Mouse (Mus musculus) kidney, adult 11 months (tissue): ENCODE data around the gene Aatk.

Experiments used
- DNase-seq: peaks from one replicate; pipeline ENCODE4 v3.0.0; 2022

The Aatk gene

GRCm38 (mm10) chr11:120021367-120021766 lies 25.6 kb downstream of the Aatk start:
- no peak for DNase-seq

- DNase-seq = no peak
Observed at GRCm38 (mm10) chr11:120019542-120020440, 27.2 kb downstream of the Aatk start.

DNA sequence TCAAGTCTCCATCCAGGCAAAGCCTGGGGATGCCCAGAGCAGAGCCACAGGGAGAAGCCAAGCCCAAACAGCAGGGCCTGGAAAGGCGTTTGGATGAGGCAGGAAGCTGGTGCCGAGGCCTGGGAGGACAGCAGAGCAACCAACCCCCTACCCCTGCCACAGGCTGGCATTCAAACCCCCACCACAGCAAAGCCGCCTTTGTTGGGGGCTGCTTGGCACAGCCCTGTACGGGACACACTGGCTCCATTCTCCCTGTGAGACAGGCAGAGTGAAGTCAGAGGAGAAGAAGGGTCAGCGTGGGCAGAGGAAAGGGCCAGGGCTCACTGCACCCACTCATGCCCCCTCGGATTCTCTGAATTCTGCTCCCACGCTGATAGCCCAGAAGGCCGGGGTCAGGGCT lies 30.0 kb downstream of the Aatk start:
- no peak for DNase-seq

DNA sequence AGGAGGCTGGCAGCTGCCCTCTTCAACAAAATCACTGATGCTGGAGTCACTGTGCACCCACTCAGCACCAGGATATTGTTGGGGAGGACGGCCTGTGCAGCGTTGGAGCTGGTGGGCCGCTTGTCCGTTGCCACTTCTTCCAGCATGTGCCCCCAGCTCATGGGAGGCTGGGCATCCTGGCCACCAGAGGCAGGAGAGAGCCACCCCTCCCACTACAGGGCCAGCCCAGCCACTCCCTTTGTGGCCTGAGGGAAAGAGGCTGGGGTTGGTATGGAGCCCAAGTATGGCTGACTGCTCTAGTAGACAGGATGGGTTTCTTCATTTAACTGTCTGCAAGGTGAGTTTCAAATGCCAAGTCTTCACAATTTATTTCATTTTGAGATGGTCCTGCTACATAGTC lies 32.2 kb downstream of the Aatk start:
- DNase-seq = no peak

DNA sequence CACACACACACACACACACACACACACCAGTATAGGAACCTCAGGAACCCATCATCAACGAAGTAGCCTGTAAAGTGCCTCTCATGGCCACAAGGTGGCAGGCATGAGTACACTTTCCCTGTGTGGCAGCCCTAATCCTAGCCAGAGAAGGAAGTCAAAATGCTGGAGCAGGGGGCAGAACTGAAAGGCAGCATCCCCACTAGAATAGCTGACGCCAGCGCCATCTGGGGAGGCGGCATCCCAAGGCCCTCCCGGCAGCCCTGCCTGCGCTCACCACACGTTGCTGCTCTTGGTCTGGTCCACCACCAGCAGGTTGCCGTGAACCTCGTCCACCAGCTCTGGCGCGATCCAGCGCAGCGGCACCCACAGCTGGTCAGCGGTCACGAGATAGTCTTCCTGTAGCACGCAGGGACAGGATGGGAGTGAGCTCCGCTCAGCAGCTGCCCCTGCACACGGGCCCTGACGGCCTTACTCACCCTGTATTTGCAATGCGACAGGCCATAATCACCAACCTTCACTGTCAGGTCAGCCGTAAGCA lies 33.7 kb downstream of the Aatk start:
- DNase-seq = peak; percentile 73

- no peak for DNase-seq
Observed at GRCm38 (mm10) chr11:120012702-120013101, 34.3 kb downstream of the Aatk start.

- no peak for DNase-seq
Observed at GRCm38 (mm10) chr11:120011761-120012560, 35.0 kb downstream of the Aatk start.

DNA sequence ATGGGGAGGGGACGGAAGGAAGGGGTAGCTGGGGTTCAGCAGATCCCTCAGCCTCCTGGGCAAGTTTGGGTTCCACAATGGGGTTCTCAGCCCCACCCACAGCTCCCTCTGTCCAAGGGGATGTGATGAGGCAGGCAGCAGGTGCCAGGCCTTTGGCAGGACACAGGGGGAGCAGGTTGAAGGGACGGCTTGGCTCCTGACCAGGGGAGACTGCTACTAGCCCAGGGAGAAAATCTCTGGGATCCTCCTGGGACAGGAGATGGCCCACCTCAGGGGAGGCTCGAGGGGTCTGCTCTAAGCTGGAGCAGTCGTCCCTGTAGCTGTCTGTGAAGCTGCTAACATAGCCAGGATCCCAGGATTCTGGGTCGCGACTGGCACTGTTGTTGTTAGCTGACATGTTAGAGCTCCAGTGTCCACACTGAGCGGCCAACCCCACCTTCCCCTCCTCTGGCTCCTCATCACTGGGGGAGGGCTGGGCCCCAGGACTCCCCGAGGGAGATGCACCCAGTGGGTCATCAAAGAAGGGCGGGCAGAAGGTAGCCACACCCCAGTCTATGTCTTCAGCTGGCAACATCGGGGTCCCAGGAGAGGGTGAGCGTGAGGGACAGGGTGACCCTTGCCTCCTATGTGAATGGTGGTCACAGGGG lies 35.7 kb downstream of the Aatk start:
- no peak for DNase-seq

- DNase-seq = no peak
Observed at GRCm38 (mm10) chr11:120009937-120010336, 37.0 kb downstream of the Aatk start.

DNA sequence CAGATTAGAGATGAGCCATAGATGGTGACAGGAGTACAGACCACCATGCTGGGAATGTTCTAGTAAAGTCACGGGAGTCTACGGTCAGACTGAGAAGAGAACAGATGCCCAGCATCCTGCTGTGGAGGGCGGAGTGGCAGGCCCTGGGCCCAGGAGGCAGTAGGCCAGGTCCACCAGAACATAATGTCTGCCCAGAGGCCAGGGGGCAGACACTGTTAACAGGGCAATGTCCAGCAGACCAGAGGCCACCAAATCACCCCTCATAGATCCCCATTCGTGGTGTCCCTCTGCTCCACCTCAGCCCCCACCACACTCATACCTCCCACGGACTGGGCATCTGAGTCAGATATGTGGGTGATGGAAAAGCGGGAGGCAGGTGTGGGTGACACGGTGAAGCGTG lies 38.0 kb downstream of the Aatk start:
- DNase-seq = no peak

DNA sequence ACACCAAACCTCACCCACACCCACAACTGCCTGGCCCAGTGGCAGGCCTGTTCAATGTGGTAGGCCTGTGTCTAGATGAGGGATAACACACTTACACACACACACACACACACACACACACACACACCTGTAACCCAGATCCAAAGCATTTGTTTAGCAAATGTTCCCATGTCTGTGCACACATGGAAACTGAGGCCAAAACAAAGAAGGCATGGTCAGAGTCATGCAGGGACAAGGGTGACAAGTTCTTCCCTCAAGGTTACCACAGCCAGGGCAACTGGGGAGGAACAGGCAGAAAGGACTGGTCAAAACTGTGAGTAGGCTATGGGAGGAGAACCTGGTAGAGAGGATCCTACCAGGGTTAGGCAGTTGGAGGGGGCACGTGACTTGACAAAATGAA lies 38.5 kb downstream of the Aatk start:
- no peak for DNase-seq

- DNase-seq = peak; percentile 80
Observed at GRCm38 (mm10) chr11:120007496-120008080, 39.4 kb downstream of the Aatk start.

- DNase-seq = no peak
Observed at GRCm38 (mm10) chr11:120005434-120006317, 41.3 kb downstream of the Aatk start.

- no peak for DNase-seq
Observed at GRCm38 (mm10) chr11:120002634-120003220, 44.2 kb downstream of the Aatk start.

DNA sequence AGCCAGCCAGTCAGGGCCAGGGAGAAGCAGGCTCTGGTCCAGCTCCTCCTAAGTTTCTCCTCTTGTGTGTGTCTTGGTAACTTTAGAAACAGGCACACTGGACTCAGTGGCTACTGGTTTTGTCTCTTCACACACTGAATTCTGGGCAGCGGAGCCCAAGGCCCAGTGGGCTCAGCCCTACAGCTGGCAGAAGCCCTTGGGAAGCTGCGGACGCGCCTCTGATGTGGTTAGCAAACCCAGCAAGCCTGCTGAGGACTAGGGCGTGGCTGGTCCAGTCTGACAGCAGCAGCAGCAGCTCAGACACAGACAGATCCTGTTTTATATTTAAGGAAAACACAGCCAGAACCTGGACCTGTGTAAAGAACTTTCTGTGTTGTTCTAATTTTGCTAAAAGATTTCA lies 44.9 kb downstream of the Aatk start:
- no peak for DNase-seq

GRCm38 (mm10) chr11:119997351-119997750 lies 49.6 kb downstream of the Aatk start:
- DNase-seq = no peak

GRCm38 (mm10) chr11:119991338-119991678 lies 55.7 kb downstream of the Aatk start:
- DNase-seq = peak; percentile 69

GRCm38 (mm10) chr11:119990658-119991337 lies 56.2 kb downstream of the Aatk start:
- DNase-seq = no peak

- no peak for DNase-seq
Observed at GRCm38 (mm10) chr11:119989115-119989564, 57.8 kb downstream of the Aatk start.

GRCm38 (mm10) chr11:119988391-119988790 lies 58.6 kb downstream of the Aatk start:
- peak; percentile 89 for DNase-seq

GRCm38 (mm10) chr11:119987876-119988275 lies 59.1 kb downstream of the Aatk start:
- DNase-seq = no peak
